Mouse (Mus musculus): ENCODE results near the gene Cbl. TPM values are rescaled to one million over a fixed set of nuclear protein-coding genes. Genes with fewer than 3 reads are reported as not detected.

Cbl gene
- 20.3 and 22.5 TPM in 2 replicates for polyA plus RNA-seq (2015; fragmentation: Nextera tagmentation; extraction: Ambion mirVana)

GRCm38 (mm10) chr9:44233802-44234478 is at the start of gene Cbl:
Gene Cbl (minus strand): TSS chr9:44234049.
- peak; percentile 94 for ATAC-seq (ENCODE audit: low FRiP score, low read depth)
- Histone ChIP-seq H3K4me3 (peak within 1 kb of the TSS; percentile 87), H3K4me1 (replicated peaks) (peaks cover 31% of the 10 kb centered on the region), H3K9me3 (no peaks in the 10 kb centered on the region), H3K9ac (peak within 1 kb of the TSS; percentile 86), H3K27me3 (no peaks in the 10 kb centered on the region), H3K27ac (replicated peaks) (peak within 1 kb of the TSS; percentile 97), H3K36me3 (no peaks in the 10 kb centered on the region), H3K4me2 (peak within 1 kb of the TSS; percentile 64)
- under 1% methylated on average over 76 of the region's 76 CpGs for WGBS

GRCm38 (mm10) chr9:44283183-44283582 is 49.3 kb upstream of the Cbl start:
- no peak for ATAC-seq (ENCODE audit: low FRiP score, low read depth)
- H3K27ac ChIP-seq (replicated peaks): no peak overlapping the region
- WGBS: 72% methylated on average over 5 of the region's 5 CpGs

GRCm38 (mm10) chr9:44269973-44270372 is 36.1 kb upstream of the Cbl start:
- Histone ChIP-seq H3K9ac (no peak overlapping the region), H3K4me2 (no peak overlapping the region), H3K27me3 (no peaks in the 10 kb centered on the region), H3K27ac (replicated peaks) (no peak overlapping the region), H3K9me3 (no peaks in the 10 kb centered on the region), H3K4me1 (replicated peaks) (peaks cover 23% of the 10 kb centered on the region), H3K36me3 (peaks cover 8% of the 10 kb centered on the region; the same call in 1 of the 2 replicates), H3K4me3 (no peak overlapping the region)
- WGBS: 80% methylated on average over 4 of the region's 4 CpGs
- no peak for ATAC-seq (ENCODE audit: low FRiP score, low read depth)

More at GRCm38 (mm10) chr9:44283183-44283582, 49.3 kb upstream of the Cbl start:
- H3K9ac ChIP-seq: no peak overlapping the region
- no peak overlapping the region for H3K4me3 ChIP-seq
- H3K4me1 ChIP-seq (replicated peaks): peaks cover 16% of the 10 kb centered on the region
- no peaks in the 10 kb centered on the region for H3K9me3 ChIP-seq
- no peaks in the 10 kb centered on the region for H3K27me3 ChIP-seq
- peaks cover 35% of the 10 kb centered on the region for H3K36me3 ChIP-seq
- no peak overlapping the region for H3K4me2 ChIP-seq

- Histone ChIP-seq H3K9ac (no peak overlapping the region), H3K27ac (replicated peaks) (no peak overlapping the region), H3K36me3 (no peaks in the 10 kb centered on the region), H3K4me1 (replicated peaks) (peaks cover 28% of the 10 kb centered on the region), H3K4me3 (no peak overlapping the region), H3K9me3 (no peaks in the 10 kb centered on the region), H3K4me2 (no peak overlapping the region), H3K27me3 (no peaks in the 10 kb centered on the region)
- ATAC-seq (ENCODE audit: low FRiP score, low read depth): no peak
- 89% methylated on average over 3 of the region's 3 CpGs for WGBS
These were observed 35.2 kb upstream of the Cbl start for GRCm38 (mm10) chr9:44269077-44269476.

- Histone ChIP-seq H3K9ac (peak within 1 kb of the TSS; percentile 43), H3K4me3 (peak within 1 kb of the TSS; percentile 36), H3K4me1 (replicated peaks) (peaks cover 28% of the 10 kb centered on the region), H3K36me3 (no peaks in the 10 kb centered on the region), H3K27ac (replicated peaks) (peak within 1 kb of the TSS; percentile 52), H3K9me3 (no peaks in the 10 kb centered on the region), H3K4me2 (peak within 1 kb of the TSS; percentile 58), H3K27me3 (no peaks in the 10 kb centered on the region)
- 82% methylated on average over 6 of the region's 6 CpGs for WGBS
- ATAC-seq (ENCODE audit: low FRiP score, low read depth): 0 out of 2 replicates have a peak, but pooled peaks have one; percentile 9
These were observed 34.6 kb upstream of the Cbl start, which contains the start of gene Nlrx1 for GRCm38 (mm10) chr9:44268432-44268831. Gene Nlrx1 (minus strand): TSS chr9:44268599.

- H3K27me3 ChIP-seq: no peaks in the 10 kb centered on the region
- H3K36me3 ChIP-seq: no peaks in the 10 kb centered on the region
- H3K4me3 ChIP-seq: peak overlapping the region; percentile 36
- peak overlapping the region; percentile 43 for H3K9ac ChIP-seq
- peaks cover 28% of the 10 kb centered on the region for H3K4me1 ChIP-seq (replicated peaks)
- H3K9me3 ChIP-seq: no peaks in the 10 kb centered on the region
- WGBS: 4% methylated on average over 28 of the region's 28 CpGs
- peak overlapping the region; percentile 52; the same call in 1 of the 2 replicates for H3K27ac ChIP-seq (replicated peaks)
- H3K4me2 ChIP-seq: peak overlapping the region; percentile 58
- ATAC-seq (ENCODE audit: low FRiP score, low read depth): peak; percentile 84
These were observed 34.1 kb upstream of the Cbl start for GRCm38 (mm10) chr9:44268027-44268360.

GRCm38 (mm10) chr9:44267319-44268026 is 33.6 kb upstream of the Cbl start:
- peak overlapping the region; percentile 58 for H3K4me2 ChIP-seq
- H3K9me3 ChIP-seq: no peaks in the 10 kb centered on the region
- H3K36me3 ChIP-seq: no peaks in the 10 kb centered on the region
- peak overlapping the region; percentile 36 for H3K4me3 ChIP-seq
- H3K9ac ChIP-seq: peak overlapping the region; percentile 43
- no peak; the same call in 1 of the 2 replicates for ATAC-seq (ENCODE audit: low FRiP score, low read depth)
- peaks cover 28% of the 10 kb centered on the region for H3K4me1 ChIP-seq (replicated peaks)
- no peaks in the 10 kb centered on the region for H3K27me3 ChIP-seq
- H3K27ac ChIP-seq (replicated peaks): peak overlapping the region; percentile 52
- WGBS: 6% methylated on average over 23 of the region's 23 CpGs

GRCm38 (mm10) chr9:44266478-44267226 is 32.8 kb upstream of the Cbl start:
- no peak overlapping the region for H3K9ac ChIP-seq
- no peaks in the 10 kb centered on the region for H3K36me3 ChIP-seq
- peak overlapping the region; percentile 52 for H3K27ac ChIP-seq (replicated peaks)
- no peaks in the 10 kb centered on the region for H3K27me3 ChIP-seq
- no peak for ATAC-seq (ENCODE audit: low FRiP score, low read depth)
- WGBS: 55% methylated on average over 8 of the region's 8 CpGs
- no peak overlapping the region for H3K4me3 ChIP-seq
- no peaks in the 10 kb centered on the region for H3K9me3 ChIP-seq
- peaks cover 28% of the 10 kb centered on the region for H3K4me1 ChIP-seq (replicated peaks)
- 0 out of 2 replicates have a peak overlapping the region, but pooled peaks have one; percentile 58 for H3K4me2 ChIP-seq

- H3K9me3 ChIP-seq: no peaks in the 10 kb centered on the region
- no peaks in the 10 kb centered on the region for H3K27me3 ChIP-seq
- H3K36me3 ChIP-seq: no peaks in the 10 kb centered on the region
- no peak overlapping the region for H3K4me3 ChIP-seq
- 88% methylated on average over 14 of the region's 14 CpGs for WGBS
- no peak overlapping the region for H3K27ac ChIP-seq (replicated peaks)
- peaks cover 9% of the 10 kb centered on the region; the same call in 1 of the 2 replicates for H3K4me1 ChIP-seq (replicated peaks)
- H3K9ac ChIP-seq: no peak overlapping the region
- no peak overlapping the region for H3K4me2 ChIP-seq
- no peak for ATAC-seq (ENCODE audit: low FRiP score, low read depth)
These were observed 27.5 kb upstream of the Cbl start for GRCm38 (mm10) chr9:44261388-44261787.

- Histone ChIP-seq H3K4me3 (no peak overlapping the region), H3K27ac (replicated peaks) (no peak overlapping the region), H3K27me3 (no peaks in the 10 kb centered on the region), H3K4me1 (replicated peaks) (peaks cover 16% of the 10 kb centered on the region), H3K4me2 (no peak overlapping the region), H3K9ac (no peak overlapping the region), H3K36me3 (no peaks in the 10 kb centered on the region), H3K9me3 (no peaks in the 10 kb centered on the region)
- ATAC-seq (ENCODE audit: low FRiP score, low read depth): no peak
- WGBS: 72% methylated on average over 10 of the region's 10 CpGs
These were observed 25.2 kb upstream of the Cbl start for GRCm38 (mm10) chr9:44259014-44259413.

- no peak overlapping the region for H3K27ac ChIP-seq (replicated peaks)
- peaks cover 25% of the 10 kb centered on the region for H3K4me1 ChIP-seq (replicated peaks)
- no peaks in the 10 kb centered on the region for H3K27me3 ChIP-seq
- no peak overlapping the region for H3K4me3 ChIP-seq
- H3K36me3 ChIP-seq: no peaks in the 10 kb centered on the region
- ATAC-seq (ENCODE audit: low FRiP score, low read depth): no peak
- 77% methylated on average over 8 of the region's 8 CpGs for WGBS
- H3K4me2 ChIP-seq: no peak overlapping the region
- H3K9ac ChIP-seq: no peak overlapping the region
- no peaks in the 10 kb centered on the region for H3K9me3 ChIP-seq
These were observed 22.4 kb upstream of the Cbl start for GRCm38 (mm10) chr9:44256213-44256612.

Measured in hindbrain, embryonic 15.5 days (tissue).